Mouse (Mus musculus): ENCODE results near the gene Afap1l2. TPM values are rescaled to one million over a fixed set of nuclear protein-coding genes. Genes with fewer than 3 reads are reported as not detected.

Afap1l2 gene
- total RNA-seq, 2 experiments from 2014 or later: not detected

DNA sequence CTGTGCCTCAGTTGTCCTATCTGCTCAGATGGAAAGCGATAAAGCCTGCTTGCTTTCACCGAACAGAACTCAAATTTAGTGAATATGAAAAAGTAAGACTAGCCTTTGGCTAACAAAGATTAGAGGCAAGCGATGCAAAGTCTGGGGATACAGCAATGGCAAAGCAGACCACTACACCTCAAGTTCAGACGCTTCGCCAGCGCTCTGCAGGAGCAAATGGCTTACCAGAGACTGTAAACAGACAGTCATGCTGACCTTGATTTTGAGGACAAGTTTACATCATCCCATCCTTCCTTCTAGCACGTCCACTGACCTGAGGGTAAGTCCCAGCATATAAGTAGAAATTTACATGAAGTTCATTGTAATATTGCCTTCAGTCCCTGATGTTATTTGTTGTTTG lies 61.8 kb downstream of the Afap1l2 start:
- no peak for ATAC-seq (replicated peaks; ENCODE audit: low FRiP score, poor library complexity, severe bottlenecking)

DNA sequence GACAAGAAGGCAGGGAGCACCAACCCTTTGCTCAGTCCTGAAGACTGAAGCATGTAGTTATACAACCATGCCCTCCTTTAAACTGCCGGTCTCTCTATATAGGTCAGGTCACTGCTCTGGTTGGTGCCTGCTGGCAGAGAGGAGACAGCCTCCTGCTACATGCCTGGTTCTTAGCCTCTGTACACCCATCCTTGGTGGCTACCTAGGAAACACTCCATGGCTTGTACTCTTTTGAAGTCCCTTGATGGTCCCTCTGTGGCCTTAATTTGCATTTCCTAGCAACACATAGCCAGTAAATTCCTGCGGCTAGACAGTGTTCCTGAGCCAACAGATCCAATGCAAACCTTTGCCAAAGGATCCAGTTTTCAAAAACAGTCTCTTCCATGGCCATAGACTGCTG lies 62.4 kb downstream of the Afap1l2 start:
- ATAC-seq (replicated peaks; ENCODE audit: low FRiP score, poor library complexity, severe bottlenecking): no peak

DNA sequence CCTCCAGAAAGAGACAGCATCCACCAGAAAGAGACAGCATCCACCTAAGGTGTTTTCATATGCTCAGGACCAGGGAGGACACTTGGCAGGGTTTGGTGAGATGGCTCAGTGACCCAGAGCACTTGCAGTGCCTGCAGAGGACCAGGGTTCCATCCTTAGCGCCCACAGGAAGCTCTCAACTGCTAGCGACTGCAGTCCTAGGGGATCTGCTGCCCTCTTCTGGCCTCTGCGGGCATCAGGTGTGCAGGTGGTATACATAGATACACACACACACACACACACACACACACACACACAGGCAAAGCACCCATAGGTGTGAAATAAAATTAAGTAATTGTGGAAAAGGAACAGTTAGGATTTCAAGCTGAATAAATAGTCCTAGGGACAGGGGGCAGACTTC lies 63.2 kb downstream of the Afap1l2 start:
- ATAC-seq (replicated peaks; ENCODE audit: low FRiP score, poor library complexity, severe bottlenecking): no peak

DNA sequence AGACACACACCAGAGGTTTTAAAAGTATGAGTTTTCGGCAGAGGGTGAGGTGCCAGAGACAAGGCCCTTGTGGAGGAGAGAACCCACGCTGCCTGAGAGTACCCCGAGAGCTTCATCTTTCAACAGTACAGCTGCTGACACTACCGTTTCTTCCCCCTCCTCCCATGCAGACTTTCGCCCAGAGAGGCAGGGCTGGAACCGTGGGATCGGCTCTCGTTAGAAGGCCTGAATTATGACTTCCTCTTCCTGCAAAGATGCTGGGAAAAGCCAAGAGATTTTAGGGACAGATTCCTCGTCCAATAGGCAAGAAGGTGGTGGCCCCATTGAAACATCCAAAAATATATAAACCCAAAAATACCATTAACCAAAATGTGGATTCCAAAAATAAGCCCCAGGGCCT lies 63.8 kb downstream of the Afap1l2 start:
- no peak for ATAC-seq (replicated peaks; ENCODE audit: low FRiP score, poor library complexity, severe bottlenecking)

DNA sequence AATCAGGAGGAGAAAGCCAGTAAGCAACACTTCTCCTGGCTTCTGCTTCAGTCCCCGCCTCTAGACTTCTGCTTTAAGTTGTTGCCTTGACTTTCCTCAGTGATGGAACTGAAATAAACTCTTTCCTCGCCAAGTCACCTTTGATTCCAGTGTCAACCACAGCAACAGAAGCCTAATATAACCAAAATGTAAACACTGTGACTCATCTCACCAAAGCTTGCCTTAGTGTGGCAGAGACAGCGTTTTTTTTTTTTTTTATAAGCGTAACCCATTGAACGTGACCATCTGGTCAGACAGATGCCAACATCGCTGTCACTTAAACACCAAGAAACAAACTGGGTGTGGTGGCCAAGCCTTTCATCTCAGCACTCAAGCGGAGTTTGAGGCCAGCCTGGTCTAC lies 65.8 kb downstream of the Afap1l2 start:
- ATAC-seq (replicated peaks; ENCODE audit: low FRiP score, poor library complexity, severe bottlenecking): no peak

DNA sequence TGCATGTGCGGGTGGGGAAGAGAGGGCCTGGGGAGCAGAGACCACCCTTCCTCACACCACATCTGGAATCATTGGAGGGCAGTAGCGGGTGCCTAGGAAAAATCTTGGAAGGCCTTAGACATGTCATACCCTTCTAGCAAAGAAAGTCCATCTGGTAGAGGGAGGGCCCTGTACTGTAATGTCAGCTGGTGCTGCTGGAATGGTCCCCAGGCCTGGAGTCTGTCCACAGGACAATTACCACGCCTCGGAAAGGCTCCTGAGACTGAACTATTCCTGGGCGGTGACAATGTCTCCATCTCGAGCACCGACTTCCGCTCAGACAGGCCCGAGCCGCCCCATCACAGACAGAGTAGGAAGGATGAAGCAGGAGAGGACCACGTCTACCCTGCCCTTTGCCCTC lies 67.5 kb downstream of the Afap1l2 start:
- ATAC-seq (replicated peaks; ENCODE audit: low FRiP score, poor library complexity, severe bottlenecking): no peak

DNA sequence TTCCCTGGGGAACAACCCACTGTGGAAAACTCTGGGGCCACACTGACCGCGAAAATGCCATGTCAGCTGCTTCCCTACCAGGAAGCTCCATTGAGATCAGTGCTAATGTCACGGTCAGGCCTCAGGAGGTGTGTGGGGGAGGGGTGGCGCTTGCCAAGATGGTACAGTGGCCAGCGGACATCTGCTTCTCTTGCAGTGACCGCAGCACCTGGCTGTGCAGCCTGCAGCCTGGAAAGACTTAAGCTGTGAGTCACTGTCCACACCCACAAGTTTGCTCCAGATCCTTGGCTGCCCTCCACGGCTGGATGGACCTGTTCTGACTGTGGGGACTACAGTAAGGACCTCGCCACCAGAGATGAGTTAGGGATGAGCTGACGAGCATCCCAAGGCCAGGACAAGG lies 68.2 kb downstream of the Afap1l2 start:
- ATAC-seq (replicated peaks; ENCODE audit: low FRiP score, poor library complexity, severe bottlenecking): no peak

DNA sequence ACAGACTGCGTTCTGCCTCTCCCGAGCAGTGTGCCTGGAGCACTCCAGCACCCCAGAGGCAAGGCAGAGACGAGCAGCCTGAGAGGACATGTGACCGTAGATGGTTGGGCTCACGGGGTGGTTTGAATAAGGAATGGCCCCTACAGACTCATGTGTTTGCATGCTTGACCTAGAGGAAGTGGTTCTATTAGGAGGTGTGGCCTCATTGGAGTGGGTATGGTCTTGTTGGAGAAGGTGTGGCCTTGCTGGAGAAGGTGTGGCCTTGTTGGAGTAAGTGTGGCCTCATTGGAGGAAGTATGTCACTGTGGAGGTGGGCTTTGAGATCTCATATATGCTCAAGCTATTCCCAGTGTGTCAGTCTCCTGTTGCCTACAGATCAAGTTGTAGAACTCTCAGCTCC lies 70.1 kb downstream of the Afap1l2 start:
- ATAC-seq (replicated peaks; ENCODE audit: low FRiP score, poor library complexity, severe bottlenecking): no peak

DNA sequence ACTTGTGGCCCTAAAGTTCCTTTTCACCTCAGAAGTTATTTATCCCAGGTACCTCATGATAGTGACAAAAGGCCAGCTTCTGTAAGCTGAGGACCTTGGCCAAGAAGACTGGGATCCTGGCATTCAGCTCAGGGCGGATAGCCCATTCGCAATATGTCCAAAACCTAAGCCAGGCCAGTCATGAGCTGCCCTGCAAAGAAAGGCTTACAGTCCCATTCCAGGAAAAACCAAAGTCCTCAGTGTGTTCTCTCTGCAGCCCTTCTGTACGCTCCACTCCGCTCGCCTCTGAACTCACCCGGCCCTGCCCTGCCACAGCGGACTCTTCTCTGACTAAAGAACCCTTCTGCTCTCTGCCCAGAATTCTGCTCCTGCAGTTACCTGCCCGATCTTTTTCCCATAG lies 71.8 kb downstream of the Afap1l2 start:
- ATAC-seq (replicated peaks; ENCODE audit: low FRiP score, poor library complexity, severe bottlenecking): no peak

DNA sequence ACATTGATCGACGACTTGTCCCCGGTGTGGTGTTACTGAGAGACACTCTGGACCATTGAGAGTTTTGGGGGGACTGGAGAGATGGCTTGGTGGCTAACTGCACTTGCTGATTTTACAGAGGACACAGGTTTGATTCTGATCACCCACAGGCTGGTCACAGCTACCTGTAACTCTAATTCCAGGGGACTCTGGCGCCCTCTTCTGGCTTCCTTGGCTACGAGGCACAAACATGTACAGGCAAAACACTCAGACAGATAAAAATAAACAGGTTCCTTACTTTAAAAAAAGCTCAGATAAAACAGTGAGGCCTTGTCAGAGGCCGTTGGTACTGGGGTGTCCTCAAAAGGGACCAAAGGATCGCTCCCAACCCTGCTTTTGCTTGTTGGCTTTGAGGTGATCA lies 72.3 kb downstream of the Afap1l2 start:
- ATAC-seq (replicated peaks; ENCODE audit: low FRiP score, poor library complexity, severe bottlenecking): no peak

DNA sequence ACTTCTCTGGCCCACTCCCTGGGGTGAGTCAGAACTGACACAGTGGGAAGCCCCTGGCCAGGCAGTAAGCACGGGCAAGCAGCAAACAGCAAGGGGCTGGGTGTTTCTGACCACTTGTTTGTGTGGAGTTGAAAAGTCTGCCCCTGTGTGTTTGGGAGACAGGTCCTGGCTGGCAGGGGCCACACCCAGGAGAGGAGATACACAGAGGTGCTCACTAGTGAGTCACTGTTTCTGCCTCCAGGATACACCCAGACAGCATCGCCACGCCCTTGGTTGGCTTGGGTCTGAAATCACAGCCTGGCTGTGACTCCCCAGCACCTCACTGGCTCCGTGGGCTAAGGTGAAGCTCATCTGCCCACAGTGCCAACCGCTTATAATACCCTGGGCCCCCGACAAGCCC lies 72.9 kb downstream of the Afap1l2 start:
- no peak for ATAC-seq (replicated peaks; ENCODE audit: low FRiP score, poor library complexity, severe bottlenecking)

DNA sequence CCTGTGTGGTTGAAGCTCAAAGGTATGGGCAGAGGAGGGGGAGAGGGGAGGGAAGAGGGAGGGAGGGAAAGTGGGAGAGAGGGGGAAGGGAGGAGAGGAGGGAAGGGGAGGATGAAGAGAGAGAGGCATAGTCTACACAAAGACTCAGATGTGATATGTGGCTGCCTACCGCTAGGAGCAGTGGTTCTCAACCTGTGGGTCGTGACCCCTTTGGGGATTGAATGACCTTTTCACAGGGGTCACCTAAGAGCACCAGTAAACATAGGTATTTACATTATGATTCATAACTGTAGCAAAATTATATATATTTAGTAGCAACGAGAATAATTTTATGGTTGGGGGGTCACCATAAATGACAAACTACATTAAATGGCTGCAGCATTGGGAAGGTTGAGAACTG lies 74.2 kb downstream of the Afap1l2 start:
- ATAC-seq (replicated peaks; ENCODE audit: low FRiP score, poor library complexity, severe bottlenecking): no peak

DNA sequence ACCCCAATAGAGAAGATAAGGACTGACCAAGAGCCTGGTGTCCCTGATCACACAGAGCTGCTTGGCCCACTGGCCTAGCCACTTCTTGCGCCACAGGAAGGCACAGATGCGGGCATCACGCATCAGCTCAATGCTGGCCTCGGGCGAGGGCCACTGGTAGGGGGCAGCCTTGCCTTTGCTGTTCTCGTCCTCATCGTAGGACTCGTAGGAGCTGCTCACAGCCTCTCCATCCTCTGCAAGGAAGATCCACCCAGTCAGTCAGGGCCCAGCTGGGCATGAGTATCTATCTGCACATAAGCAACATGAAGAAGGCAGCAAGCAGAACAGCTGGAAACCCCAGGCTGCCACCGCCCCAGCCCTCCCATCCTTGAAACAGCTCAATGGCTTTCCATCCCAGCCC lies 78.0 kb downstream of the Afap1l2 start:
- no peak for ATAC-seq (replicated peaks; ENCODE audit: low FRiP score, poor library complexity, severe bottlenecking)

DNA sequence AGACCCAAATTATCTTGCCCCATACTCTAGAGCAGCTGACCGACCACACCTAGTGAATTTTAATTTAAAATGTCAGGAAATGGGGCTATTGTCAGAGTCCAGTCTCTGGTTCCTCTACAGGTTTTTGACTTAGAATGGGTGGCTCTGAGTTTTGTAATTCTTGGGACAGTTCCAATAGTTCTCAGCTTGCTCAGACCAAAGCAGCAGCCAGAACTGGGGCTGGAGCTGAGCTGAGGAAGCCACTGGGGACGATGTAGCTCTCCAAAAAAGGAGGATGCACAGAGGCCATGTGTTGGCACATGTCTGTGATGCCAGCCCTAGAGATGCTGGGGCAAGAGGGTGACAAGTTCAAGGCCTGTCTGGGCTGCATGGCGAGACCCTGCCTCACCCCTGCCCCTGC lies 78.6 kb downstream of the Afap1l2 start:
- ATAC-seq (replicated peaks; ENCODE audit: low FRiP score, poor library complexity, severe bottlenecking): no peak

DNA sequence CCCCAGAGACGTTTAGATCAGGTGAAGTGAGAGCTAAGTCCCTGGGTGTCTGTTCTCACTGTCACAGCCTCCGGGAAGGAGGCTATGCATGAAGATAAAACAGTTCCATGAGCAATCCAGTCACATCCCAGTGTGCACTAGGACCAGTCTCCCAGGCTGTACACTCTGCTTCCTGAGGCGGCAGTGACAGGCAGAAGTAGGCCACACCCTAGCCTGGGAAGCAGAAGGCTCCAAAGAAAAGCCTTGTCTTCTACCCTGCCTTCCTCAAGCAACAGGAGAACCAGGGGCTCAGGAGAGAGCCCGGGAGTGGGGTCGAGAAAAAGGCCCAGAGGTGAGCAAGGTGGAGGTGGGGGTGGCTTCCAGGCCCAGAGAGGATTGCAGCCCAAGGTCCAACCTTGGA lies 86.3 kb downstream of the Afap1l2 start:
- no peak for ATAC-seq (replicated peaks; ENCODE audit: low FRiP score, poor library complexity, severe bottlenecking)

DNA sequence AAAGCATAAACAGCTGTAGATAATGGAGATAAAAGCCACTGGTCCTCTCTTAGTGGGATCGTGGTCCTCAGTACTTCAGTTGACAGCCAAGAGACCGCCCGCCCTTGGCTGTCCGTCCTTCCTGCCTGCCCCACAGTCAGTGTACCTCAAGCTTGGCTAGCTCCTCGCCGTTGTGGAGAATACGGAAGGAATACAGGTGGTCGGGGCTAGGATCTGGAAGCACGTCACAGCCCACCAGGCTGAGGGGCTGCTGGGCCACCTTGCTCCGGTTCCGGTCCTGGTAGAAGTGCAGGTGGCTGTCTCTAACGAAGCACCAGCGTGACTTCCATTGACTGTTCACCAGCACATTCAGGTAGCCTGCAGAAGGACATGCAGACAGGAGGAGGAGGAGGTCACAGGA lies 87.8 kb downstream of the Afap1l2 start:
- no peak for ATAC-seq (replicated peaks; ENCODE audit: low FRiP score, poor library complexity, severe bottlenecking)

DNA sequence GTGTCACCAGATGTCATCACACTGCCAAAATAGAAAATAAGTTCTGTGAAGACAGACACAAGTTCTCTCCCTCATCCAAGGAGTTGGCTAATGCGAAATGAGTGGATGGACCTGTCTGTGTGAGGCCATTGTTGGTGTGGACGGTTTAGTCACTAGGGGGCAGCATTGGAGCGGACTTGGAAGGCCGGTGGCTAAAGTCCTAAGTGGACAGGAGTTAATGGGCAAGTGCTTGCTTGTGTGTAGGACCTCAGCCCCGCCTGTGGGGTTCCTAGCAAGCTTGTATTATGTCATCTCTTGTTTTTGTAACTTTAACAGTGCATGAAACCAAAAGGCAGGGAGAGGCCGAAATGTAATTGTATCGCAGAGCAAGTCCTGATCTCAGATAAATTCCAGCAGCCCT lies 88.4 kb downstream of the Afap1l2 start:
- no peak for ATAC-seq (replicated peaks; ENCODE audit: low FRiP score, poor library complexity, severe bottlenecking)

DNA sequence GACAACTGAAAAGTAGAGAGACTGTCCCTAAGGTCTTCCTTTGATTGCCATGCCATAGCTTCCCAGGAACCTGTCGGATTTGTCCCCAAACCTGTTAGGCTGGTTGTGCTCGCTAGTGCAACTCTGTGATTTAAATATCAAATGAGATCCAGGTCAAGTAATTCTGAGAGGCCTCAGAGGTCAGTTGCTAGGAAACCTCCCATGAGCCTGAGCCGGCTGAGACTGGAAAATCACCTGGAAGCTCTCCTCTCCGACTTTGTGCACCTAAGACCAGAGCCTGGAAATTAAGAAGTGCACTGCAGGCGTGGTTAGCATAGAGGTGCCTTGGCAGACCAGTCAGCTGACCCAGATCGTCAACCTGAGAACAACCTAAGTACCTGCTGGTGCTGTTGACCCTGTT lies 92.9 kb downstream of the Afap1l2 start:
- ATAC-seq (replicated peaks; ENCODE audit: low FRiP score, poor library complexity, severe bottlenecking): no peak

DNA sequence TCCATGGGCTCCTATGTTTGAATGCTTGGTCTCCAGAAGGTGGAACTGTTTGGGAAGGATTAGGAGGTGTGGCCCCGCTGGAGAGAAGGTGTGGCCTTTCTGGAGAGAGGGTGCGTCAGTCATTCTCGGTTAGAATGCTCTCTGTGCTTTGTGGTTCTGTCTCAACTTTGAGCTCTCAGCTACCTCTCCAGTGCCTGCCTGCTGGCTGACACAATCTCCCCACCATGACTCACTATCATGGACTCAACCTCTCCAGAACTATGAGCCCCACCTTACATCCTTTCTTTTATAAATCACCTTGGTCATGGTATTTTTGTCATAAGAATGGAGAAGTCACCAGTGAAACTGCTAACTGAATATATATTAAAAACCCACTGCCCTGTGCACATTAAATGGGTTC lies 93.4 kb downstream of the Afap1l2 start:
- no peak for ATAC-seq (replicated peaks; ENCODE audit: low FRiP score, poor library complexity, severe bottlenecking)

DNA sequence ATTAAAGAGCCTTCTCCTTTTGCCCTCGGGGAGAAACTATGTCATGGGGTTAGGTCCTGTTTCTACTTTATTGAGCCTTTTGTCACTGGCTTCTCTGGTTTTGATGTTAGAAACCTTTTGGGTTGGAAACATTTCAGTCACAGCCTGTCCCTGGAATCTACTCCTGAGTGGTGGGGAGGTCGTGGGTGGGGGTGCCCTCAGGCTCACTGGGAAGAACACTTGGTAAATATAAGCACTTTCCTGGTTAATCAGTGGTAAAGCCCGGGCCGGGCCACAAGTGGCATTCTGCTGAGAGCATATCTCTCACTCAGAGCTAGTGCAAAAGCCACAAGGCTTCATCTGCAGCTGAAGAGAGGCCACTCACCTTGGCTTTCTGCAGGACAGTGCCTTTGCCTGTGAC lies 94.3 kb downstream of the Afap1l2 start:
- no peak for ATAC-seq (replicated peaks; ENCODE audit: low FRiP score, poor library complexity, severe bottlenecking)

DNA sequence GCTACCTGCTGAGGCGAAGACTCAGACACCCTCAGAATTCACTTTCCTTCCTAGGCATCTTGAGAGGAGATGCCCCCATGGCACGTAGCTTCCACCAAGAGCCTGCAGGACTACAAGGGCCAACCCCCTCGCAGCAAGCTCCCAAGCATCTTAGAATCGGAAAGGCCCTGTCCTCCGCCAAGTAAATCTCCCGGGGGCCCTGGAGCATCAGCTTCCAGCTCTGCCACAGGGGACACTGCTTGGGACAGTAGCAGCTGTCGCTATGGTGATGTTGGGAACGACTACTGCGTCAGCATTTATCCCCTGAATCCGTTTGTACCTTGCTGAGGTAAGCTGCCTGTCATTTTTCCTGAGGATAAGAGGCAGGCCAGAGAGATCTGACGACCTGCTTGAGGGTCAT lies 97.5 kb downstream of the Afap1l2 start:
- no peak for ATAC-seq (replicated peaks; ENCODE audit: low FRiP score, poor library complexity, severe bottlenecking)

DNA sequence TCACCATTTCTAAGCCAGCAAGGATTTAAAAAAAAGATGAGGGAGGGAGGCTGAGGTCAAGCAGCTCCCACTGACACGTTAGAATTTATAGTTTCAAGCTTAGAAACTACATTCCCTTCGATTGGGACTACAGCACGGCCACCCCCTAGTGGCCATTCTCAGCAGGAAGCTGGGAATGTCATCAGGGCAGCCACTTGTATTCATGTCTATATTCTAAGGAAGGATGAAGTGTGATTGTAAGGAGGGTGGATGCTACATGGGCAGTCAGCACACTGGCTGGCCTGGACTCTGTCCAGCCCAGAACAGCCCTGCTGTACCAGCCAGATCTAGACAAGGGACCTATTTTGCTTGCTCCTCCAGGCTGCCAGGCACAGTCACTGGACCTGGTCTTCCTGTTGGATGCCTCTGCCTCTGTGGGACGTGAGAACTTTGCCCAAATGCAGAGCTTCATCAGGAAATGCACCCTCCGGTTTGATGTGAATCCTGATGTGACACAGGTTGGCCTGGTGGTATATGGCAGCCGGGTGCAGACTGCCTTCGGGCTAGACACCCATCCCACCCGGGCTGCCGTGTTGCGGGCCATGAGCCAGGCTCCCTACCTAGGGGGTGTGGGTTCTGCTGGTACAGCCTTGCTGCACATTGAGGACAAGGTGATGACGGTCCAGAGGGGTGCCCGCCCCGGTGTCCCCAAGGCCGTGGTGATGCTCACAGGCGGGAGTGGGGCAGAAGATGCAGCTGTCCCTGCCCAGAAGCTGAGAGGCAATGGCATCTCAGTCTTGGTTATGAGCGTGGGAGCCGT lies 99.4 kb downstream of the Afap1l2 start:
- no peak for ATAC-seq (replicated peaks; ENCODE audit: low FRiP score, poor library complexity, severe bottlenecking)
